Mouse (Mus musculus) cortical plate, adult 2 months (tissue): ENCODE results near the gene Lurap1l.

Experiments
- CTCF ChIP-seq: fragments of 200-500 bp; IDR thresholded peaks from 2 replicates; pipeline ENCODE4 v1.5.1; 2011; ENCODE audit warnings: mild to moderate bottlenecking, control low read depth, low read length; ENCODE audit not compliant: insufficient read depth; ENCODE audit errors: extremely low read depth
- POLR2A ChIP-seq: fragments of 200-500 bp; IDR thresholded peaks from 2 replicates; pipeline ENCODE4 v1.6.1; 2011; ENCODE audit warnings: mild to moderate bottlenecking, low read length, control low read depth; ENCODE audit not compliant: insufficient read depth; ENCODE audit errors: extremely low read depth

GRCm38 (mm10) chr4:80875055-80875454, 35.4 kb upstream of the Lurap1l start:
- TF ChIP-seq POLR2A (no peak), CTCF (no peak)
